Mouse (Mus musculus) limb, embryonic 14.5 days (tissue): ENCODE data around the gene Tas1r2. TPM values are rescaled to one million over a fixed set of nuclear protein-coding genes. Genes with fewer than 3 reads are reported as not detected.

Source experiments
- ATAC-seq: fragments of 200-750 bp; cut with Nextera tagmentation; 2 replicates; pipeline ENCODE4 v1.8.0; 2017; ENCODE audit warnings: low read depth, moderate number of reproducible peaks, moderate TSS enrichment; ENCODE audit not compliant: low FRiP score
- DNase-seq: peaks from one replicate; pipeline ENCODE4 v3.0.0-alpha.2; 2015; ENCODE audit warnings: low spot score
- H3K27ac ChIP-seq: fragments of 300-500 bp; sonication (generic); replicated peaks from 2 replicates; pipeline ENCODE4 v1.5.1; 2014; ENCODE audit warnings: low read depth, mild to moderate bottlenecking, low read length, moderate library complexity, mixed read lengths
- H3K27me3 ChIP-seq: fragments of 300-500 bp; sonication (generic); 2 replicates; pipeline ENCODE4 v1.6.1; 2014; ENCODE audit warnings: low read length, mixed read lengths; ENCODE audit not compliant: control insufficient read depth, insufficient read depth
- H3K36me3 ChIP-seq: fragments of 300-500 bp; sonication (generic); 2 replicates; pipeline ENCODE4 v1.6.1; 2014; ENCODE audit warnings: mild to moderate bottlenecking, low read length, moderate library complexity, mixed read lengths; ENCODE audit not compliant: control insufficient read depth, insufficient read depth
- H3K4me1 ChIP-seq: fragments of 300-500 bp; sonication (generic); 2 replicates; pipeline ENCODE4 v1.6.1; 2014; ENCODE audit warnings: antibody characterized with exemption, low read length, mixed read lengths; ENCODE audit not compliant: control insufficient read depth, insufficient read depth
- H3K4me2 ChIP-seq: fragments of 300-500 bp; sonication (generic); replicated peaks from 2 replicates; pipeline ENCODE4 v1.6.1; 2014; ENCODE audit warnings: low read depth, mild to moderate bottlenecking, low read length, moderate library complexity; ENCODE audit not compliant: severe bottlenecking
- H3K4me3 ChIP-seq: fragments of 300-500 bp; sonication (generic); replicated peaks from 2 replicates; pipeline ENCODE4 v1.5.1; 2014; ENCODE audit warnings: low read length
- H3K9ac ChIP-seq: fragments of 300-500 bp; sonication (generic); 2 replicates; pipeline ENCODE4 v1.6.1; 2014; ENCODE audit warnings: mild to moderate bottlenecking, low read depth, low read length, moderate library complexity; ENCODE audit not compliant: severe bottlenecking
- H3K9me3 ChIP-seq: fragments of 300-500 bp; sonication (generic); 2 replicates; pipeline ENCODE4 v1.6.1; 2016; ENCODE audit warnings: low read length; ENCODE audit not compliant: control insufficient read depth
- POLR2A ChIP-seq: fragments of 200-500 bp; IDR thresholded peaks from 2 replicates; pipeline ENCODE4 v1.8.0; 2012; ENCODE audit warnings: inconsistent platforms, mild to moderate bottlenecking, moderate library complexity, borderline replicate concordance; ENCODE audit not compliant: insufficient read depth, insufficient read length; ENCODE audit errors: extremely low read depth
- WGBS: fragments of 180-500 bp; shearing (Covaris S2); extraction: QIAGEN DNeasy Blood & Tissue Kit; methylation state at CpG from one replicate; pipeline ENCODE4 v1.1.7; 2014; 5-methylcytosine and 5-hydroxymethylcytosine counted together
- polyA plus RNA-seq, 2 experiments: library from polyadenylated mRNA; depleted of rRNA in 1 of 2; stranded (reverse) in 1 of 2; unstranded in 1 of 2; fragments of >200 nt; fragmentation: Nextera tagmentation in 1 of 2; extraction: Ambion mirVana in 1 of 2; gene quantifications; 2 replicates each; pipeline versions ENCODE4 v1.2.1 to v1.2.3; 2012 to 2014

The Tas1r2 gene
- polyA plus RNA-seq, 2 experiments = 0.04 TPM; not detected in 1

- Histone ChIP-seq H3K4me1 (no peaks in the 10 kb centered on the region), H3K27ac (no peak overlapping the region), H3K27me3 (no peaks in the 10 kb centered on the region), H3K36me3 (no peaks in the 10 kb centered on the region), H3K4me2 (no peak overlapping the region), H3K4me3 (no peak overlapping the region), H3K9ac (no peak overlapping the region), H3K9me3 (no peaks in the 10 kb centered on the region)
- no peak for TF ChIP-seq POLR2A
- ATAC-seq (no peak), DNase-seq (no peak)
- 56% methylated on average over 4 of the region's 4 CpGs for WGBS
Observed at GRCm38 (mm10) chr4:139702914-139703313, 49.6 kb downstream of the Tas1r2 start.

- WGBS = 83% methylated on average over 11 of the region's 11 CpGs
- Histone ChIP-seq H3K36me3 (no peaks in the 10 kb centered on the region), H3K9me3 (no peaks in the 10 kb centered on the region), H3K4me1 (no peaks in the 10 kb centered on the region), H3K27ac (no peak overlapping the region), H3K9ac (no peak overlapping the region), H3K27me3 (no peaks in the 10 kb centered on the region), H3K4me3 (no peak overlapping the region), H3K4me2 (no peak overlapping the region)
- no peak for TF ChIP-seq POLR2A
- ATAC-seq (no peak), DNase-seq (no peak)
Observed at GRCm38 (mm10) chr4:139703468-139703867, 50.1 kb downstream of the Tas1r2 start.

- Histone ChIP-seq H3K27me3 (no peaks in the 10 kb centered on the region), H3K9ac (no peak overlapping the region), H3K4me1 (no peaks in the 10 kb centered on the region), H3K4me3 (no peak overlapping the region), H3K9me3 (no peaks in the 10 kb centered on the region), H3K36me3 (no peaks in the 10 kb centered on the region), H3K27ac (no peak overlapping the region), H3K4me2 (no peak overlapping the region)
- DNase-seq = no peak
- TF ChIP-seq POLR2A = no peak
- no peak for ATAC-seq
- 76% methylated on average over 5 of the region's 5 CpGs for WGBS
Observed at GRCm38 (mm10) chr4:139705986-139706385, 52.6 kb downstream of the Tas1r2 start.

- no peaks in the 10 kb centered on the region for H3K36me3 ChIP-seq
- H3K27ac ChIP-seq = no peak overlapping the region
- no peaks in the 10 kb centered on the region for H3K27me3 ChIP-seq
- H3K4me2 ChIP-seq = no peak overlapping the region
- DNase-seq (no peak), ATAC-seq (no peak)
- TF ChIP-seq POLR2A = no peak
- no peaks in the 10 kb centered on the region for H3K9me3 ChIP-seq
- peaks cover 8% of the 10 kb centered on the region for H3K4me1 ChIP-seq
- H3K9ac ChIP-seq = no peak overlapping the region
- H3K4me3 ChIP-seq = no peak overlapping the region
- 34% methylated on average over 25 of the region's 25 CpGs for WGBS
Observed at GRCm38 (mm10) chr4:139710467-139711334, 57.4 kb downstream of the Tas1r2 start.

GRCm38 (mm10) chr4:139715241-139715932 lies 62.0 kb downstream of the Tas1r2 start:
- peaks cover 8% of the 10 kb centered on the region for H3K4me1 ChIP-seq
- no peaks in the 10 kb centered on the region for H3K27me3 ChIP-seq
- 12% methylated on average over 13 of the region's 13 CpGs for WGBS
- peak overlapping the region; percentile 21; the same call in 1 of the 2 replicates for H3K9ac ChIP-seq
- no peak for TF ChIP-seq POLR2A
- ATAC-seq = no peak
- no peak for DNase-seq
- H3K9me3 ChIP-seq = no peaks in the 10 kb centered on the region
- H3K27ac ChIP-seq = no peak overlapping the region
- H3K36me3 ChIP-seq = no peaks in the 10 kb centered on the region
- no peak overlapping the region for H3K4me2 ChIP-seq
- no peak overlapping the region for H3K4me3 ChIP-seq
